Mouse (Mus musculus): Measurements from ENCODE around the gene Hoxb8.

Gene Hoxb8

DNA sequence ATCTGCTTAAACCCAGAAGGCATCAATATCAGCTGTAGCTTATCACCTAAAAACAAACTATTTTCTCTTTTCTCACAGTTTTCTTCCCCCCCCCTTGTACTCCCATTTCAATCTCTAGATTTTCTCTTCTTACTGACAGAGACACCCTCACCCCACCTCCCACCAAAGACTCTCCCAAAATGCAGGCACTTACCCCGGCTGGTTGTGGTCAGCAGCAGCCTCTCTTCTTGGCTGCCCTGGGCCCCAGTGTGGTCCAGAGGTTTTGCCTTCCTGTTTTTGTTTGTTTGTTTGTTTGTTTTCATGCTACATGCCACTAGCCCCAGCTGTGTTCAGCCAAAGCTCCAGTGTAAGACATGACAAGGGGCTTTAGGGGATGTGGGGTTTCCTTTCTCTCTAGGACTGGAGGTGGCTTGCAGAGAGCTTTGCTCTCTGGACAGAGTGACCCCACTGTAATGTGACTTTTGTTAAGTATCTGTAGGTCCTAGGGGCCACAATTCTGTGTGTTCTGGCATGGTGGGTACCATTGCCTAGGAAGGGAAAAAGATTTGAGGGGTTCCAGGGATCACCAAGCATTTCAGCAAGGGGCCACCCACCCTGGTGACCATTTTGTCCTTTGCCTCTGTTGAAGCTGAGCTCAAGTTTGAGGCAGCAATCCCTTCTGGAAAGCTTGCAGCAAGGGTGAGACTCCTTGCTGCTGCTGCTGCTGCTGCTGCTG lies 13.5 kb upstream of the Hoxb8 start:
- peak; percentile 3 for DNase-seq

GRCm38 (mm10) chr11:96269869-96270268 lies 11.8 kb upstream of the Hoxb8 start:
- peak; percentile 87 for DNase-seq

GRCm38 (mm10) chr11:96270996-96271540 lies 10.6 kb upstream of the Hoxb8 start, which contains the start of gene Hoxb9:
Gene Hoxb9 (plus strand): TSS chr11:96271457.
- peak; percentile 74 for DNase-seq

DNA sequence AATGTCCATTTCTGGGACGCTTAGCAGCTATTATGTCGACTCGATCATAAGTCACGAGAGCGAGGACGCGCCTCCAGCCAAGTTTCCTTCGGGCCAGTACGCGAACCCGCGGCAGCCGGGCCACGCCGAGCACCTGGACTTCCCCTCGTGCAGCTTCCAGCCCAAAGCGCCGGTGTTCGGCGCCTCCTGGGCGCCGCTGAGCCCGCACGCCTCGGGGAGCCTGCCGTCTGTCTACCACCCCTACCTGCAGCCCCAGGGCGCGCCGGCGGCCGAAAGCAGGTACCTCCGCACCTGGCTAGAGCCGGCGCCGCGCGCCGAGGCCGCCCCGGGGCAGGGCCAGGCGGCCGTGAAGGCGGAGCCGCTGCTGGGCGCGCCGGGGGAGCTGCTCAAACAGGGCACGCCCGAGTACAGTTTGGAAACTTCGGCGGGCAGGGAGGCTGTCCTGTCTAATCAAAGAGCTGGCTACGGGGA lies 10.1 kb upstream of the Hoxb8 start:
- DNase-seq: peak; percentile 85

- peak; percentile 71 for DNase-seq
These were observed 9.4 kb upstream of the Hoxb8 start for GRCm38 (mm10) chr11:96272024-96272921.

- peak; percentile 39 for DNase-seq
These were observed 7.3 kb upstream of the Hoxb8 start for GRCm38 (mm10) chr11:96274428-96274827.

- DNase-seq: peak; percentile 65
These were observed 5.8 kb upstream of the Hoxb8 start for GRCm38 (mm10) chr11:96275896-96276295.

DNA sequence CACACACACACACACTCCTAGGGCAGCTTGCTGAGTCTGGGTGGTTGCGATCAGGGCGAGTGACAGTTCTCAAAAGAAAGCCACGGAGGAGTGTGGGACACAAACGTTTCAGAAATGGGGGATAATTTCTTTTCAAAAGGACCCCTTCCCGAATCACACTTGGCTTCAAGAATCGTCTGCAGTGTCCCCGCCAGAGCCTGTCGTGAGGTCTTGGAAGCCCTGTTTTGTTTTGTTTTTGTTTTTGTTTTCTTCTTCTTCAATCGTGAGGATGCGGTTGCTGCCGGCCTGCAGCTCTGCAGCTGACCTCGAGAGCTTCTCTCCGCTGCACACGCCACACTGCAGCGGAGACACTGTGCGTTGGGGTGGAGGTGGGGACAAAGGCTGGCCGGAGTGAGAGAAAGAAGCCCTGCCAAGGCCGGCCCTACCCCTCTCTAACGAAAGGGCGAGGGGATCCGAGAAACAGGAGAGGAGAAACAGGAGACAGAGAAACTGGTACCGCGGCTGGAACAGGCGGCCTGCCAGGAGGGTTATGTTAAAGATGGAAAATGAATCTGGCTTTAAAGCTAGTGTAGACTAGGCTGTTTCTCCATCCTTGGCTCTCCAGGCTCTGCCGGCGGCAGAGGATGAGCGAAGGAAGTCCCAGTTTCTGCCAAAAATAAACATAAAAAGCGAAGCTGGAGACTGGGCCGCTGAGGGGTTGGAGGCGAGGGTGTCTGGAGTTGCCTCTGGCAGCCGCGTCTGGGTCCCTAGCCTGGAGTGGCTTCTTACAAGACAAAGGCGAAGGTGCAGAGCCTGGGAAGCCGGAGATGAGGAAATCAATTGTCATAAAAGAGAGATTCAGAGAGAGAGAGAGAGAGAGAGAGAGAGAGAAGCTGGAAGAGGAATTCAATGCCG lies 4.3 kb upstream of the Hoxb8 start:
- peak; percentile 63 for DNase-seq

GRCm38 (mm10) chr11:96278324-96278723 lies 3.4 kb upstream of the Hoxb8 start:
- peak; percentile 42 for DNase-seq

GRCm38 (mm10) chr11:96278773-96279172 lies 2.9 kb upstream of the Hoxb8 start:
- DNase-seq: peak; percentile 91

- peak; percentile 81 for DNase-seq
These were observed 2.1 kb upstream of the Hoxb8 start for GRCm38 (mm10) chr11:96279421-96280233.

DNA sequence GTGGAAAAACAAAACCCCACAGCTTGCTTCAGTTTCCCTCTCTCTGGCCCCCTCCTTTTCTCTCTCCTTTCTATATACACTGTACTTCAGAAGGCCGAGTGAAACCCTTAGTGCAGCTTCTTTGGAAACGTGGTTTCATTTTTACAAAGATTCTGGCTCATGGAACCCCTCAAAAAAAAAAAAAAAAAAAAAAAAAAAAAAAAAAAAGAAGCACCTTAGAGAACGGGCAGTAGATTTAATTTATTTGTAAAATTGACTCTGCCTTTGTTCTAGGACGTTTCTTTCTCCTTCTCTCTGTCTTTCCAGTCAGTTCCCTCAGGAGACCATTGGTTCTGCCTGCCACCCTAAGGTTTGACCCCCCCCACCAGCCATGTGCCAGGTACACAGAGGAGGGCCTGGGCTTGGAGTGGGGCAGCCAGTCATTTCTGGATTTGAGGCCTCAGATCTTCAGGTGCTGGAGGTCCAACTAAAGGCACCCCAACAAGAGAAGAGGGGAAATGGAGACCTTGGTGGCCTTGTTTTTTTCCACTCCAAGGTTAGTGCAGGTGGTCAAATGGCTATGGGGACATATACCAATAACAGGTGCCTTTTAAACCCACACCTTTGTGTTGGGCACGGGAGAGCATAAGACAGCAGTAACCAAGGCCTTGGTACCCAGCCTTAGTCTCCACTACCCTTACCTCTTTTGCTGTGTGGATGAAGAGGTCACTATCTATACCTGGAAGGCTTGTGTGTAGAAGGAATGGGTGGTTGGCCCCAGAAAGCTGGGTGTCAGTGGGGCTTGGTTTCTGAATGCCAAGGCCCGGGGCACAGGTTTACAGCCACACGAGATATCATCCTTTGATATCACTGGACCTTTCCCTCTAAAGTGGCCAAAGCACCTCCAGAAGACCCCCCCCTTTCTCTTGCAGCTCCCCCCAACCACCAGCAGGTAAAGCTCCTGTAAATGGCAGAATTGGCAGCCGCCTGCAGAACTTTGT lies 1.0 kb upstream of the Hoxb8 start:
- DNase-seq: peak; percentile 73

GRCm38 (mm10) chr11:96281396-96281795 lies 309 bp upstream of the Hoxb8 start:
- peak; percentile 67 for DNase-seq

- DNase-seq: peak; percentile 70
These were observed 1.2 kb downstream of the Hoxb8 start for GRCm38 (mm10) chr11:96282795-96283430.

DNA sequence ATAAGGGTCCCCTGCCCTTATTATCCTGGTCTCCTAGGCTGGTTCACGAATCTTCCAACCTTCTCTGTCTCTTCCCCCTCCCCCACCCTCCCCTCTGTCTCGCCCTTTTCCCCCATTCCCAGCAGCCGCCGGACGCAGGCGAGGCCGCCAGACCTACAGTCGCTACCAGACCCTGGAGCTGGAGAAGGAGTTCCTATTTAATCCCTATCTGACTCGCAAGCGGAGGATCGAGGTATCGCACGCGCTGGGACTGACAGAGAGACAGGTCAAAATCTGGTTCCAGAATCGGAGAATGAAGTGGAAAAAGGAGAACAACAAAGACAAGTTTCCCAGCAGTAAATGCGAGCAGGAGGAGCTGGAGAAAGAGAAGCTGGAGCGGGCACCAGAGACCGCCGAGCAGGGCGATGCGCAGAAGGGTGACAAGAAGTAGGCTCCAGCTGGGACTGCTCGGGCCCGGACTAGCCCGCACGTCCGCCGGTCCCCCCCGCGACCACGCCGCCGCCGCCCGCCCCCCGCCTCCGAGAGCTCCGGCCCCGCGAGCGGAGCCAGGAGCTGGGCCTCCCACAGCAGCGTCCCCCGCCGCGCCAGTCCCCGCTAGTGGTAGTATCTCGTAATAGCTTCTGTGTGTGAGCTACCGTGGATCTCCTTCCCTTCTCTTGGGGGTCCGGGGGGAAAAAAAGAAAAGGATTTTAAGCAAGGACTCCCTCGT lies 2.5 kb downstream of the Hoxb8 start:
- peak; percentile 82 for DNase-seq

DNA sequence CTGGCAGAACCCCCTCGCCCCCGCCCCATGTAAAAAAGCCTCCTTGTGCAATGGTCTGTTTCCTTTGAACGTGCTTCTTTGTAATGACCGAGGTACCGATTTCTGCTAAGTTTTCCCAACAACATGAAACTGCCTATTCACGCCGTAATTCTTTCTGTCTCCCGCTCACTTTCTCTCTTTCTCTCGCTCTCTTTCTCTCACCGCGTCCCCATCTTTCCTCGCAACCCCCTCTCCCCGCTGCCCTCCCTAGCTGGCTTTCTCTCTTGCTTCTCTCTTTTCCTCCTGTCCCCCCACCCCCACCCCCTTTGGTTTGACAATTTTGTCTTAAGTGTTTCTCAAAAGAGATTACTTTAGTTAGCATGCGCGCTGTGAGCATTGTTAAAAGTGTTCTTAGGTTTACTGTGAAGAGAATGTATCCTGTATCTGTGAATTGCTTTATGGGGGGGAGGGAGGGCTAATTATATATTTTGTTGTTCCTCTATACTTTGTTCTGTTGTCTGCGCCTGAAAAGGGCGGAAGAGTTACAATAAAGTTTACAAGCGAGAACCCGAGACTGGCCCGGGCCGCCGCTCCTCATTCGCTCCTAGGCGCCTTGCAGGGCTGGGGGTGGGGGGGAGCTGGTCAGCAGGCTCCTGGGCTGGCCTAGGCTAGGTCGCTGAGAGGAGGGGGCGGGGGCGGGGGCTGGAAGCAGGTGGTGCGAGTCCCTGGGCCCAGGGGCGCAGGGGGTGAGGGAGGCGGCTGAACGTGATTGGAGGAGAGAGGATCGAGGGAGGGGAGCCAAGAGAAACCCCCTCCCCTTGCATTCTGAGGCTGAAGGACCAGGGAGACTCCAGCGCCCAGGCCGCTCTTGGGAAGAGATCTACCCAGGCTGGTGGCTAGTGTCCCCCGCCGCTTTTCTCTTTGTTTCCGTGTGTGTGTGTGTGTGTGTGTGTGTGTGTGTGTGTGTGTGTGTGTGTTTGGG lies 3.3 kb downstream of the Hoxb8 start:
- DNase-seq: peak; percentile 76
